Mouse (Mus musculus): ENCODE measurements around the gene Haus2. TPM values are rescaled to one million over a fixed set of nuclear protein-coding genes. Genes with fewer than 3 reads are reported as not detected.

The Haus2 gene
- polyA plus RNA-seq, 1 experiment from 2014 or later, result 43.2 TPM

DNA sequence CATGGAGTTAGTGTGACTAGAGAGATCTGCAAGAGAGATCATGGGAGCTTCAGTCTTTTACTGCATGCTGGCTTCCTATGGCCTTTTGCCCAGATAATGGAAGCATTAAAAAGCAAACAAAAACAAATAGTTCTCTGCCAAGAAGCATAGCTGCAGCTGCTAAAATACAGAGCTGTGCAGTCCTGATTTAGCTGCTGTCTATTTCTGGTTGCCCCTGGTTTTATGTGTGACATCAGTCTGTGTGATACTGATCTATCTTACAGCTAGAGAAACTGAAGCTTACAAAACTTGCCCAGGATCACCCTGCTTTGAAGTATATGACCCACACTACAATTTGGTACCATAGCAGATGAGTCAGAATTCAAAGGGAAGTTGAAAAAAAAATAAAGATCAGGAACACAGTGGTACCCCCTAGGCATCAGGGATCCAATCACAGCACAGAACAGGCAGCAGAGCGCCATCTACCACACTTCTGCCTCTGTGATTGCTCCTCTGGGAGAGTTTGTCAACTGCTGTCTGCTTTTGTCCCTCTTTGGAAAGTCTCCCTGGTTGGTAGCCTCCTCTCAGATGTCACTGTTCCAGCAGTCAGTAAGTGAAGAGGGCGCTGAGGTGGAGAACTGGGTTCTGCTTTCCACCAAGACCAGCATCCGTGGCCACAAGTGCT, 54.4 kb downstream of the Haus2 start:
- H3K27me3 ChIP-seq (ENCODE audit: control insufficient read depth, insufficient read depth, low read length), result no peaks in the 10 kb centered on the region
- no peak overlapping the region for H3K4me3 ChIP-seq (ENCODE audit: low read depth, low read length)
- ATAC-seq (replicated peaks; ENCODE audit: low FRiP score) (no peak), DNase-seq (ENCODE audit: low spot score) (no peak)
- no peaks in the 10 kb centered on the region for H3K9me3 ChIP-seq (ENCODE audit: control insufficient read depth, low read length)
- no peak overlapping the region for H3K27ac ChIP-seq (ENCODE audit: low read depth, low read length)
- WGBS, result 70% methylated on average over 3 of the region's 3 CpGs
- no peaks in the 10 kb centered on the region for H3K4me1 ChIP-seq (replicated peaks; ENCODE audit: control insufficient read depth, insufficient read depth, low read length)
- no peak overlapping the region for H3K9ac ChIP-seq (ENCODE audit: low read length)
- no peak overlapping the region for H3K4me2 ChIP-seq (ENCODE audit: low read depth, low read length, severe bottlenecking)
- H3K36me3 ChIP-seq (ENCODE audit: control insufficient read depth, insufficient read depth, low read length), result no peaks in the 10 kb centered on the region

DNA sequence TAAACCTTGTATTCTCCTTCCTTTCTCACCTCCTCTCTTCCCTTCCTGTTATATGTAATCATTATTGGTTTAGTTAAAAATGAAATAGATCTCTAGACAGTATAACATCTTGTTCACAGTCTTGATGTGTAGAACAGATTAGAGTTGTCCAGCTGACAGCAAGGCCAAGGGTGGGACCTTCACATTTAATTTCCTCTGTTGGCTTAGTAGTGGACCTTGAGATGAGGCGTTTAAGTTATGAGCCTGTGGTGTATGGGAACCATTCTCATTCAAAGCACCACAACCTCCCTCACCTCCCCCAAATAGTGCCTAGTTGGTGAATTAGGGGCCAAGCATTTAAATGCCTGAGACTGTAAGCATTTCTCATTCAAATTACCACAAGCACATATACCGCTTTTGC, 58.3 kb downstream of the Haus2 start:
- WGBS, result 92% methylated on average over 2 of the region's 2 CpGs
- Histone ChIP-seq H3K4me1 (replicated peaks; ENCODE audit: control insufficient read depth, insufficient read depth, low read length) (no peaks in the 10 kb centered on the region), H3K9me3 (ENCODE audit: control insufficient read depth, low read length) (no peaks in the 10 kb centered on the region), H3K4me3 (ENCODE audit: low read depth, low read length) (no peak overlapping the region), H3K9ac (ENCODE audit: low read length) (no peak overlapping the region), H3K36me3 (ENCODE audit: control insufficient read depth, insufficient read depth, low read length) (no peaks in the 10 kb centered on the region), H3K4me2 (ENCODE audit: low read depth, low read length, severe bottlenecking) (no peak overlapping the region), H3K27ac (ENCODE audit: low read depth, low read length) (no peak overlapping the region), H3K27me3 (ENCODE audit: control insufficient read depth, insufficient read depth, low read length) (no peaks in the 10 kb centered on the region)
- ATAC-seq (replicated peaks; ENCODE audit: low FRiP score), result no peak
- DNase-seq (ENCODE audit: low spot score), result no peak

DNA sequence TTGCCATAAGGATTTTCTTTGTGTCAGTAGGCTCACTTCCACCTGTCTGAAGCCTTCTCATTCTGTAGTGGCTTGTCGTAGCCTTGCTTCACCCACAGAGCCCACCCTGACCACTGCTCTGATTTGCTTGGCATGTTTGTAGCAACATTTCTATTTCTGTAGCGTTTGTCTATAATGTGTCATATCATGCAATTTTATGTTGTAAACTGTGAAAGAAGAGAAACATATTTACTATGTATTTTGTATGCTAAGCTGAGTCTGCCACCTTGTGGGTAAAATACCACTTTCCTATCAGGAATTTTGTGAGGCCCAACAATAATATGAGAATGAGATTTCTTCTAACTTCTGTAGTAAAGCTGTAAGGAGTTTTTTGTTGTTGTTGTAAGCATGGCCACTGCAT, 61.1 kb downstream of the Haus2 start:
- Histone ChIP-seq H3K4me2 (ENCODE audit: low read depth, low read length, severe bottlenecking) (no peak overlapping the region), H3K27ac (ENCODE audit: low read depth, low read length) (no peak overlapping the region), H3K36me3 (ENCODE audit: control insufficient read depth, insufficient read depth, low read length) (no peaks in the 10 kb centered on the region), H3K9me3 (ENCODE audit: control insufficient read depth, low read length) (no peaks in the 10 kb centered on the region), H3K4me3 (ENCODE audit: low read depth, low read length) (no peak overlapping the region), H3K4me1 (replicated peaks; ENCODE audit: control insufficient read depth, insufficient read depth, low read length) (no peaks in the 10 kb centered on the region), H3K27me3 (ENCODE audit: control insufficient read depth, insufficient read depth, low read length) (no peaks in the 10 kb centered on the region), H3K9ac (ENCODE audit: low read length) (no peak overlapping the region)
- ATAC-seq (replicated peaks; ENCODE audit: low FRiP score) (no peak), DNase-seq (ENCODE audit: low spot score) (no peak)
- WGBS, result 88% methylated on average over 2 of the region's 2 CpGs

Other genes with a start within 250 kb of the Haus2 start
- 6.7 and 8.0 TPM in 2 replicates for gene Ganc, start 205.5 kb upstream of the Haus2 start, polyA plus RNA-seq (2014; fragmentation: Nextera tagmentation; extraction: Ambion mirVana)
- gene Tmem87a, start 205.3 kb upstream of the Haus2 start, polyA plus RNA-seq (2014; fragmentation: Nextera tagmentation; extraction: Ambion mirVana), result 6.0 and 10.6 TPM in 2 replicates
- gene Capn3, start 153.4 kb upstream of the Haus2 start, polyA plus RNA-seq (2014; fragmentation: Nextera tagmentation; extraction: Ambion mirVana), result 3.7 and 4.4 TPM in 2 replicates
- gene Zfp106, start 45.5 kb upstream of the Haus2 start, polyA plus RNA-seq (2014; fragmentation: Nextera tagmentation; extraction: Ambion mirVana), result 73.9 and 75.5 TPM in 2 replicates
- 46.8 and 51.7 TPM in 2 replicates for gene Snap23, start 41.7 kb upstream of the Haus2 start, polyA plus RNA-seq (2014; fragmentation: Nextera tagmentation; extraction: Ambion mirVana)
- 35.3 and 35.7 TPM in 2 replicates for gene Lrrc57, start 137 bp downstream of the Haus2 start, polyA plus RNA-seq (2014; fragmentation: Nextera tagmentation; extraction: Ambion mirVana)
- gene Stard9, start 19.7 kb downstream of the Haus2 start, polyA plus RNA-seq (2014; fragmentation: Nextera tagmentation; extraction: Ambion mirVana), result 3.9 and 5.4 TPM in 2 replicates
- 7.8 and 11.9 TPM in 2 replicates for gene Cdan1, start 240.7 kb downstream of the Haus2 start, polyA plus RNA-seq (2014; fragmentation: Nextera tagmentation; extraction: Ambion mirVana)
- gene Ttbk2, start 241.2 kb downstream of the Haus2 start, polyA plus RNA-seq (2014; fragmentation: Nextera tagmentation; extraction: Ambion mirVana), result 11.2 and 11.3 TPM in 2 replicates

Data from forebrain, embryonic 11.5 days (tissue).